Mouse (Mus musculus) heart, postnatal 0 days (tissue): ENCODE data around the gene Pcca.

Experiments
- CTCF ChIP-seq: IDR thresholded peaks from 2 replicates; pipeline ENCODE4 v1.5.1; 2016; ENCODE audit warnings: antibody characterized with exemption, control low read depth, low read depth
- EP300 ChIP-seq: IDR thresholded peaks from 2 replicates; pipeline ENCODE4 v1.6.1; 2016; ENCODE audit warnings: antibody characterized with exemption, low read depth

DNA sequence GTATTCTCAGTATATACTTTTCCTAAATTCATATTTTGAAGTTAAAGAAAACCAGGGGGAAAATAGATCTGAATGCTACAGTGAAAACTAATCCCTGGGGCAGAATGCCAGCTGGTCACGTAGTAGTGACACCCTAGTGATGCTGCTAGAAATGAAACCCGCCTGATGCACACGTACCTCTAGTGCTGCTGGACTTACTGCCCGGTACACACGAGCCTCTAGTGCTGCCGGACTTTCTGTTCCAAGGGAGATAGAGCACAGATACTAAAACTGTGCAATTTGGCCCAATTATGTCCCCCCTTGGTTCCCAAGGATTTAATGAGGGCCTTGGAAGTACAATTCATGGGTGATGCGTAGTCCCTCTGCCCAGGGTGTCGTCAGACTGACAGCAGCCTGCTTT lies 340.9 kb downstream of the Pcca start:
- TF ChIP-seq CTCF (no peak), EP300 (no peak)
